Mouse (Mus musculus): ENCODE measurements at regions not wholly inside any gene's neighbourhood (a gene's known extent, or its start where the extent isn't known, plus 50 kb on each side); places are given as distances from the start of the nearest gene placed in this dataset.

DNA sequence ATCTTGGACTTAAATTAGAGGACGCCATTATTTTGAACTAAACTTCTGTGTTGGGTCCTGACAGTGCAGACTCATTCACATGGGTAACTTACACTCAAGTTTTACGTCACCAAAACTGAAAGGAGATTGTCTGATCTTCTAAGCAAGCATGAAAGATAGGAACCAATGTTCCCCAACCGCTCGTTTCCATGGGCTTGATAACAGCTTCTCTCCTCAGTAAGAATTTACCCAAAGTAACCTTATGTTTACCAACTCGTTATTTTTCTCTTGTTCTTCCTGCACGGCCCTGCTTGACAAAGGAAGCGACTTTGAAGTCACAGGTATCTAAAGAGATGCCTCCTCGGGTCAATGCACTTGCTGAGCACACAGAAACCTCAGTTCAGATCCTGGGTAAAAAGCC lies 245.6 kb downstream of the Rplp1 start:
- no peak for ATAC-seq

DNA sequence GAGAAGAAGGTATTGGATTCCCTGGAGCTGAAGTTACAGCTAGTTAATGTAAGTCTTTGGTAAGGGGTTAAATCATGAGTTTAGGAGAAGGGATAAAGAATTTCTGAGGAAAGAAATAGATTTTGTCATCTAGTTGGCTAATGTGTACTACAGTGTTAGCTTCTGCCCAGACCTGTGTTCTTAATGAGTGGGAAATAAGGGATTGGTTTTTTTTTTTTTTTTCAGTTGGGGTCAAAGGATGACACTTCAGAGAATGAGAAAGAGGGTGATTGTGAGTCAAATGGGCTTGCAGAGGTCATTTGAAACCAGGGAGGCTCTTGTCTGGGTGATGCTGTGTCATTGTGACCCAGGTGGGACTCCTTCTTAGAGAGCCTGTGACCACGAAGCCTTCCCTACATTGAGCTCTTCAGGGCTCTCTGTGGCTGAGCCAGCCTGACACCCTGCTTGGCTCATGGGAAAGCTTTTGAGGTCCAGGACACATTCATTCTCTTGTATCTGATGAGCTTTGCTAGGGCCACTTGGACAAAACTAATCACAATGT lies 246.1 kb downstream of the Rplp1 start:
- ATAC-seq, result no peak

DNA sequence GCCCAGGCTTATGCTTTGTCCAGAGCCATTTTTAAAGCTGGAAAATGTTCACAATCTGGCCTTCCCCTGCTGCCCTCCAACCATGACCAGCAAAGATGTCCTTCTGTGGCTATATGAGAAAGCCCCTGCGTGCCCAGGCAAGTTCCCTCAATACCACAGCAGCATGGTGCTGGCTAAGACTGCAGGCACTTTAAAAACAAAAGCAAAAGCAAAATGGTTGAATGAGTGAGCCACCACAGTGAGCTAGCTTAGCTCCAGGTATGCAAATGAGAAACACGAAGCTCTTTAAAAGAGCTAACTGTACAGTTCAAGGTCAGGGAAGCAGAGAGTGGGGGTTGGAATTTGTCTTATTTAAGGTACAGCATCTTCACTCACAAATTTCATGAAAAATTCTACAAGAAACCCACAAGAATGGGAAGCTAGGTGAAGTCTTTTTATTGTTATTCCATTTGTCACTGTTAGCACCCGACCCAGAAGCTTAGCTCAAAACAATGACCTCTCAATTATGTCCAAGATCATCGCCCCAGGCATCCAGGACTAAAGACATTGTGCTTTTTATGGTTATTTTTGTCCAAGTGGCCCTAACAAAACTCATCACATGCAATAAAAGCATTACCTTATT lies 246.8 kb downstream of the Rplp1 start:
- ATAC-seq, result peak; percentile 48

DNA sequence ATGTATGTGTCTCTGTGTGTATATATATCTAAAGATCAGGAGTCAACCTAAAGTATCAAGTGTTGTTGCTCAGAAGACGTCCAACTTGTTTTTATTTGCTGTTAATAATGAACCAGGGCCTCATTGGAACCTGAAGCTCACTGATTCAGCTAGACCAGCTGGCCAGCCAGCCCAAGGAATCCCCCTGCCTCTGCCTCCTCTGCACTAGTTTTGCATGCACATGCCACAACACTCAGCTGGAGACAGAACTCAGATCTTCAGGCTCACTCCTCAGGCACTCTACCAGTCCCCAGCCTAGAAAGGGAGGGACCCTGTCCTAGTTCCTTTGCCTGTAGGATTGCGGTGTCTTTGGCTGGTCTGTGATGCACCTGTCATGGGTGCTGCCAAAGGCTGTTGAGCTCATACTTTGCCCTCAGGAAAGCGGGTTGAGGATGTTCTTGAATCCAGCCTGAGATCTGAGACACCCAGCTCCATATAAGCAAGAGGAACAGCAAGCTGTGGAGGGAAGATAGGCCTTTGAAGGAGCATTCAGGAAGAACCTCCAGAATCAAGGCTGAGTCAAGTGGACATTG lies 247.5 kb downstream of the Rplp1 start:
- ATAC-seq, result no peak

DNA sequence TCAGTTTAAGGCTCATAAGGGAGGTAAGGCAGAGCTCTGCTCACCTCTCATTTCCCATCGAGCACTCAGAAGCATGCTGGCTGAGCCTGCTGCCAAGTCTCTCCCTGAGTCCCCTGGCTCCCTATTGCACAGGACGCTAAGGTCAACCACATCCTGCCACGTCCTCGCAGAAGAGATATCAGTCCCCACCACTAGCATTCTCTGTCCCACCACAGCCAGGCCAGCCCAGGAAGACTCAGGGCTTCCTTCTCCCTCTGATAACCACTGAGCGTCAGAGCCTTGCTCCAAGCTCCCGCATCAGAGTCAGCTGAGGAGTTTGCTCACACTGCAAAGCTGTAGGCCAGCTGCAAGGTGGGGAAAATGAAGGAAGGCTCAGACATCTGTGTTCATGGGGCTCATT lies 248.2 kb downstream of the Rplp1 start:
- peak; percentile 55 for ATAC-seq

DNA sequence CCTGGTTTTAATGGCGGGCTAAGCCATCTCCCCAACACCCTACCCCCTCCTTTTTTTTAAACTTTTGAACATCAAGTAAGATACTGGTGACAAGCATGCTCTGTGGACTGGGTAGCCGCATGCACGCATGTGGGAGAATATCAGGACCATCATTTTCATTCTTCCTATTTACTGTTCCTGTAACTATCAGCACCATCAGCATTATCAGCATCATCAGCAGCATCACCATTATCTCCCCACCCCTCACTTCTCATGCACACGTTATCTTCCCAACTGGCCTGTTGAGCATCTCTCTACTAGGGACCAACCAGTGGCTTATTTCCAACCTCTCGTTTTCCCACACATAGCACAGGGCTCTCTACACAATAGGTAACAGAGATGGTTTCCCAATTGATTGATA lies 249.1 kb downstream of the Rplp1 start:
- ATAC-seq, result no peak

DNA sequence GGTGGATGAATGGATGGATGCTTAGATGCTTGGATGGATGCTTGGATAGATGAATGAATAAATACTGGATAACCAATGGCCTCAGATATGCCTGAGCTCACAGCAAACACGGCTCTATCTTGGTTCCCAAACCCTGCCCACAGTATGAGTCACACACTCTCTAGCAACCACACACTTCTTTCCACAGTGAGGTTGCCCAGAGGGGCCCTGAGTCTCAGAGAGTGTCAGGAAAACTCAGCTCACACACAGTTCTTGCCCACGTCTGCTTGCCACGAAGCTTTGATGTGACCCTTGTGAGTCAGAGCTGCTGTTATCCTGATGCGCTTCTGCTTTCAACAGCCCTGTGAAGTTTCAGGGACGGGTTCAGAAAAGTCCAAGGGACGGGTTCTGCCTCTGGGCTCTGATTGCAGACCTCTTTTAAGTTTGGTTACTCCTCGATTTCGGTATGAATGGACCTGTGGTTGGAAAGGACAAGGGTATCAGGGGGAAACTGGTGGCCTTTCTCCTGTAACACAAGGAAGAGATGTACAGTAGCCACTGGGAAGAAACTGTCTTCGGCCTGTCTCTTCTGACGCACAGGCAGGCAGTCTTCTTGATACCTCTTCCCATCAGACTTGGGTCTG lies 250.2 kb downstream of the Rplp1 start:
- peak; percentile 41 for ATAC-seq

DNA sequence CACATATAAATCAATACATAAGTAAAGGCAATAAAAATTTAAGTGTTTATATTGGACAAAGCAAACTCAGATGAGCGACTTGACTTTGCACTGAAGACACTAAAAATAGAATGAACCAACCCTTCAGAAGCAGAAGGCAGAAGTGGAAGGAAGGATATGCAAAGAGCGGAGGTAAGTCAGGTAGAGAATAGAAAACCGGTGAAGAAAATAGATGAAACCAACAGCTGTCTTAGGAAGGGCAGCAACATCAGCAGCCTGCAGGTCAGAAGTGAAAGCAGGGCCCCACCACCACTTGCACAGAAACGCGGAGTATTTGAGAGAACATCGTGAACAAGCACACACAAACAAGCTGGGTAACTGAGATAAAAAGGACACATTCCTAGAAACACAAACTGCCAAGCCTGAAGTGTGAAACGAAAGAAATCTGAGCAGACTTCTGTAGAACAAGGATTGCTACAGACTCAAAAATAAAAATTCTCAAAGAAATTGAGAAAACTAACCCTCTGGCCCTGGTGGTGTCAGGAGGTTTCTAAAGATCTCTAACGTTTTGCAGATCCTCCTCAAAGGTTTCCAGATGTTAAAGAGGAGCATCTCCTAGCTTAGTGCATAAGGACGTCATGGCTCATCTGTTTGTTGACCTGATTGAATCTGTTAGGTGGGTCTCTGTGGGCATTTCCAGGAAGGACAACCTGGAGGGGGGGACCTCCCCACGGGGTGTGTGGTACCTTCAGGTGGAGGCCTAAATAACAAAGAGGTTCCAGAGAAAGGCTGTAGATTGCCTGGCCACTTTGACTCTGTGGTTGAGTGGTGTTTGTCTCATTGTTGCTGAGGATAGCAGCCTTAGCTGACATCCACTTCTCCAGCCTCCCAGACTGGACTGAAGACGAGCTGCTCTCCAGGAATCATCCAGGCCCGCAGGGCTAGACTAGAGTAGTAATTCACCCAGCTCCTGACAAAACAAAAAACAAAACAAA lies 252.0 kb downstream of the Rplp1 start:
- no peak for ATAC-seq

DNA sequence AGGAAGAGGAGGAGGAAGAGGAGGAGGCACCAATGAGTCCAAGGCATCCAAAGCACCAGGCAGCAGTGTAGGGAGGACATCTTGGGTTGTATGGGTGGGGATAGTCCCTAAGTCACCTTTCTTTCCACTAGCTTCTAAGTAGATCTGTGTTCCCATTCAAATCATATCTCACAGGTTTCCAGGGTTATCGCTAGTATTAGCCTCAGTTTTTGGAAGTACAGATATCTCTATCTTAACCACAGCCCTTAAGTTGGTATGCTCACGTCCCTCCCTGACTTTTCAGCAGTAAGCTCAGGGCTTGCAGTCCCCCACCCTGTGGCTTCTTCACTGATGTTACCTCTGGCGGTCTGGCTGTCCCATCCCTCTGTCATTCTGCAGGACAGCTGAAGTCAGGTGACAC lies 254.2 kb downstream of the Rplp1 start:
- no peak for ATAC-seq

DNA sequence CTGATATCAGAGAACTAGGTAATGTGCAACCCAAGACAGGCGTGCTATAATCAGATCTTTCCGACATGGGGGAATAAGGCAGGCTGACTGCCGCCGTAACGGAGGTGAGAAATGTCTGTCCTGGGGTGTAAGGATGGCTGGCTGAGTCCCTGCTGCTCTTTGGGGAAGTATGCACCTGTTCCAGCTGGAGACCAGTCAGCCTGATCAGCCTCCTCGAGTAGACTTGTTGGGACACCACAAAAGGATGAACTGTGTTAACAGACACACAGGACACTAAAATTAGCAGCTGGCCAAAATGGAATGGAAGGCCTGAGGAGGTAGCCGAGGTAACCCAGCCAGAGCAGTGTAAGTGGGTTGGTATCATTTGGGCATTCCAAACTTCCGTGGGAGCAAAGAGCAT lies 256.3 kb downstream of the Rplp1 start:
- no peak for ATAC-seq

DNA sequence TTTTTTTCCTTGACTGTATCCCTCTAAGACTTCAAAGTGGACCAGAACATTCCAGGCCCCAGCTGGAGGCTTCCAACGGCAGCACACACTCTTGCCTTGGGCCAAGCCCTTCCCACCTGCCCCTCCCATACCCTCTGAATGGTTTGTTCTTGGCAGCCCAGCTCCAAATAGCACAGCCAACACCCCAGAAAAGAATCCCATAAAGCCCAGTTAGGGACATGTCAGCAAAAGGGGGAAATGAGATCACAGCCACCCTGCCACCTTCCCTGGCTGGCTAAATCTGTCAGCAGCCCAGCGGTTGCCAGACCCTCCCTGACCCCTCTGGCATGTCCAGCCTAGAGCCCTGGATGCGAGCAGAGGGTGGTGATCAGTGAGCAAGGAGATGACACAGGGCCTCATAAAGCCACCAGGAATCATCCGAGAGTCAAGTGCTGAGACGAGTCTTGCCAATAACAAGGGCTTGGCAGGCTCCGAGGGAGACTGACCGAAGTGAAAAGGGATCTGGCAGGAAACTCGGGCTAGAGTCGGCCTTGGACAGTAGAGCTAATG lies 258.8 kb downstream of the Rplp1 start:
- ATAC-seq, result no peak

DNA sequence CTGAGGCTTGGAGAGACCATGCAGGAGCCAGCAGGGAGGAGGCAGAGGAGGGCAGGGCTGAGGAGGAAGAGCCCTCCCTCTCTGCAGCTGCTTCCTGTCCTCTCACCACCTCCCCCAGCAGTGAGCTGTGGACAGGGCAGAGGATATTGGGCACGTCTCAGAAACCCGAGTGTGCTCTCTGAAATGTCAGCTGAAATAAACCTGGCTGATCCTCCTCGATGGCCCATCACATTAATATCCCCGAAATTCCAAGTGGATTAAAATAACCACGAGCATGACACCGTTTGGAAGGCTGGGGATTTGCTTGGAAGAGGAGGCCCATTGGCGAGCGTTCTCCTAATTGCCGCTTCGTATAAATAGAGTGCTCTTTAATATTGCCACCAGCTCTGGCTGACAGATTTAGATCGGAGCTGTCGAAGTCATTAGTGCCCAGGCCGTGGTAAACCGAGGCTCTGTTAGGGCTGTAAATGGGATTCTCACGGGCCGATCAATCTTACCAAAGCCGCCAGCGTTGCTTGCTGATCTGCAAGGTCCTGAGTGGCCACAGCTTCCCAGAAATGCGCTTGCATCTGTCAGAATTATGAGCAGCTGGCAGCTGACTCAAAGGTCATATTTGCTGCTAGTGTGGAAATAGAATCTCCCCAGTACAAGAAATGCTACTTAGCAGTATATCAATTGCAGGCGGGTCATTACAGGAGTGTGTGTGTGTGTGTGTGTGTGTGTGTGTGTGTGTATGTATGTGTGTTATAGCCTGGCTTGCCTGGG lies 268.5 kb downstream of the Rplp1 start:
- no peak for ATAC-seq

DNA sequence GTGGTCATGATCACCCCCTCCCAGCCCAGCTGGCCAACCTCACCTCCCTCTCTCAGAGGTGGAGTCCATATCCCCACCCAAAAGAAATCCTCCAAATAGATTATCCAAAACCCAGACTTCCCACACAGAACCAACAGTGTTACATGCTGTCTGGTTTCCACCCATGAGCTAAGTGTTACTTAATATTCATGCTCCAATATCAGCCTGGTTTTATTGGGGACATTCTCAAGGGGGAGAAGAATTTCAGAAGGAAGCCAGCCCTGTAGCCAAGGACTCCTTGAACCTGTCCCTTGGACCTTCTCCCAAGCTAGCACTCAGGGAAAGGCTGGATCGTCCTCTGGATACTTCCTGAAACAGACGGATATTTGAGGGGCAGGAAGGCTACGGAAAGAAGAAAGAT lies 268.6 kb downstream of the Tle3 start:
- ATAC-seq, result no peak

DNA sequence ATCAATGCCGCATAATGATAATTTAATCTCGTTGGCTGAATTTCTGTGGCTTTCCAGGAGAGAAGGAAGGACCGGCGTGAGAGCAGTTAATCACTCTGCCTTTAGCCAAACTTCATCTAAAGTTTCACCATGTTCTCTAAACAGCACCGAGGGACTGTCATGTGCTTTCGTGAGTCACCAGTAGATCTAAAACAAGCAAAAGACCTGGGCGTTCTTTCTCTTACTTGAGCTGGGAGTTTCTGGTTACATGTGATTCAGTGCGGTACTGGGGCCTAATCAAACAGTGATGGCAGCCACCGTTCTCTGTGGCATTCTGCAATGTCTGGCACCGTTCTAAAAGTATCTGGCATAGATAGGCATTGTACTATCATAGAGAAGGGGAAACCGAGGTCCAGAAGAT lies 266.7 kb downstream of the Tle3 start:
- no peak for ATAC-seq

DNA sequence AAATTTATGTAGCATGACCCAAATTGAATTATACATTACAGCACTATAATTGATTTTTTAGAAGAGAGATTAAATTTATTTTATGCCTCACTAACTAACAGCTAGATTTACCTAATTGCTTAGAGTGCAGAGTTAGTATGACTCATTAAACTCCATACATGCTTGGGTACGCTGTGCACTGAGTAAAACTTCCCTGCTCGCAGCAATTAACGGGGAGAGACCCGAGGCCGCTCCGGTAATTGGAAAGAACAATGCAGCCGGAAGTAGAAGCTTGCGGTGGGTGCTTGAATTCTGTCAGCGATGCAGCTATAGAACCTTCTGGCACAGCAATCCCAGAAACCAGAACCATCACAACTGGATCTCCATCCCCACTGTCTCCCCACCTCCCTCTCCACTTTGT lies 261.8 kb downstream of the Tle3 start:
- no peak for ATAC-seq

DNA sequence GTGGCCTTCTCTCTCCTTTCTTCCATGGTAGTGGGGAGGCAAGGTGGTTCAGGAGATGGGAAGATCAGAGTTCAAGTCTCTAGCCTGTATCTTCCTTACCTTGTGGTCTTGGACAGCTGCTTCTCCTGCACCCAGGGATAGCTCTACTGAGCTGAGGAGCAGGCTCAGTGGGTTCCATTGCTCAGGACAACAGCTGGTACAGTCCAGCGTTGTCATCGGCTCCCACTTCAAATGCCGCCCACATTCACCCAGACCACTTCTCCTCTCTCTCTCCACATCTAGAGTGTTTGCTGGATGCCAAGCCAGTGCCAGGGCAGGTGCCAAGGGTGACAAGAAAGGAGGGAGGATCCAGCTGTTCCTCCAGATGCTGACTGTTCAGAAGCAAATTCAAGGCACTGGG lies 260.4 kb downstream of the Tle3 start:
- ATAC-seq, result no peak

DNA sequence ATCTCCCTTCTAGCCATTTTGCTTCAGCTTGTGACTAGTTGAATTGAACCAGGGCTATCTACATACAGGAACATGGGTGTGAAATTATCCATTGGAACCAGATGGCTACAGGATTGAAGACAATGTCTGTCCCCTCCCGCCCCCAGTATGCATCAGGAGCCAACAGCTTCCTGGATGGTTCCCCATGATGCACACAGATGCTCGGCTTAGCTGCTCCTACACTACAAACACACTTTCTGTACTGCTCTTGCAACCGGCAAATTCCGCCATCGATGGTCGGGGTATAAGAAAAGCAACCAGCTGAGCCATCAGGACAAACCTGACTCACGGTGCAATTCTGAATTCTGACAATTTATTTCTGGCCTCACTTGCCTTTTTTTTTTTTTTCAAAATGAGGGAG lies 258.9 kb downstream of the Tle3 start:
- ATAC-seq, result no peak

DNA sequence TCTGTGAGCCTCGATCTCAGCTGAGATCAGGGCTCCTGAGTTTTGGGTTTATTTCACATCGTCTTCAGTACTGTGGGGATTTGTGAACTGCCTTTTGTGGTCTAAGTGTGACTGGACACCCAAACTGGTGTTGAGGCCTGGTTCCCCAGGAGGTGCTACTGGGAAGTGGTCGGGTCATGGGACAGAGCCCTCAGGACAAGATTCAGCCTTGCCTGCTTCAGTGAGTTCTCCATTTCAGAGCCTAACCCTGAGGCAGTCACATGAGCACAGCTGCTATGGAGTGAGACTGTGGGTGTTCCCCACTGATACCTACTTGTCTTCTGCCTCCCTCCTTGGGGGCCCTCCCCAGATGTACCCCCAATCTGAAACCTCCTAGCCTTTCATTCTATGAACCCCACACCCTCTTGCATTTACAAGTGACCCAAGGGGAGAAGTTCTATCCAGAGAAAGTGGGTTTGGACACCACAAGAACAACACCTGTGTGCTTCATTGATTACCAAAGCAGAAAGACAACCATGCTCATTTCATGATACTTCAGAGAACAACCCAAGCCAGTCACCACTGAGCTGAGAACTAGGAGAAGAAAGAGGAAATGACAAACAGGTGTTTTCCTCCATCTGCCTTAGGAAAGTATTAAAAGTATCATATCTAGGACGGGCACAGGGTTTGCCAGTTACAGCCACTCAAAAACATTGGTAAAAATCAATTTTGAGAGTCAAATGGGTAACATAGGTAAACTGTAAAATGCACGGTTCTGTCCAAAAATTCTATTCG lies 255.8 kb downstream of the Tle3 start:
- no peak for ATAC-seq

DNA sequence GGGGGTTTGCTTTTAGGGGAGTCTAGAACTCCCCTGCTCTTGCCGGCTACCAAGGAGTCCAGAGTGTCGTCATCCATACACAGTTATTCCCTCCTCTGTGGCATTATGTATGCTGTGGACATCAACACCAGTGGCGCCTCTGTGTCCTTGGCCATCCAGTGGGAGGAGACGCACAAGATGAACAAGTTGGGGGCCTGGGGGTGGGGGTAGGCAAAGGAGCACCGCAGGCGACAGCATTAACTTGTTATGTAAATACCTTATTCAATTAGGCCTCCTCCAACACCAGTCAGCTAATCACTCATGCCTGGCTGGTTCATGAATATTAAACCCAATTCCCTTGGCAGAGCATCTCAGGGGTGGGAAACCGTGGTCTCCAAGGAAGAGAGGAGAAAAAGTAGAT lies 250.8 kb downstream of the Tle3 start:
- ATAC-seq, result no peak

DNA sequence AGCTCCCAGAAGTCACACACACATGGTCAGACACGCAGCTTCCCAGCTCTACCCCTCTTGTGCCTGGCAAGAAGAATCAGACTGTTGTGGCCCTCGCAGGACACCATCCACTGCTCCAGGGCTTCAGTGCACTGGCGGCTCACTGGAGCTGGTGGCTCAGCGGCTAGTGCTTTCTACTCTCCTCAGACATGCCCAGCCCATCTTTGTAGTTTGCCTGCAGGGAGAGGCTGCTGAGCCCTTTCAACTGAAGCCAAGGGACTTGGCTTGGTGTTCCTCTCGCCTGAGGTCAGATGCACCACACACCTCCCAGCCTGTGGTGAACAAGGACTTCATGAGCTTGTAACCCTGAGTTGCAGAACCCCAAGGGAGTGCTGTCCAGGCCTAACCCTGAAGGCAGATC lies 249.8 kb downstream of the Tle3 start:
- no peak for ATAC-seq

DNA sequence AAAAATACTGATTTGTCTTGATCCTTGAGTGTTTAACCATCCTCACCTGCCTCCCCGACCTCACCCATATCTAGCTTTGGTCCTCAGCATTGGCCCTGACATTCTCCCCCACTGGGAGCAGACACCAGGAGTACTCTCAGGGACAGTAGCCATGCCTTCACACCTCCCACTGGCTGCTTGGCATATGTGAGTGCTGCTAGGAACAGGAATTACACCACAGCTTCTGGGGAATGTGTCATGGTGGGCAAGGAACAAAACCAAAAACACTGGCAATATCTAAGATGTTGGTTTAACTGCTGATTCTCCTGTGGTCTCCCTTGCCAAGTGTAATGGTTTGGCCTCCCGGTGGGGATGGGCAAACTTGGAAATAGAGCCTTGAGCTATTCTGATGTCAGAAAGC lies 248.6 kb downstream of the Tle3 start:
- no peak for ATAC-seq

Data from inflammation-experienced regulatory T-cells, adult 6 months (primary cell).